Mouse (Mus musculus): Measurements from ENCODE around the gene Tmcc2. TPM values are rescaled to one million over a fixed set of nuclear protein-coding genes. Genes with fewer than 3 reads are reported as not detected.

Gene Tmcc2
- polyA plus RNA-seq, 1 experiment from 2014 or later, result 10.5 TPM

GRCm38 (mm10) chr1:132420206-132420605 is 29.1 kb upstream of the Tmcc2 start:
- Histone ChIP-seq H3K4me1 (peaks cover 29% of the 10 kb centered on the region), H3K9me3 (no peaks in the 10 kb centered on the region), H3K4me3 (no peak overlapping the region), H3K4me2 (peak overlapping the region; percentile 73; the same call in 1 of the 2 replicates), H3K9ac (no peak overlapping the region), H3K36me3 (peaks cover 8% of the 10 kb centered on the region), H3K27me3 (no peaks in the 10 kb centered on the region), H3K27ac (no peak overlapping the region)
- WGBS, result 69% methylated on average over 2 of the region's 2 CpGs
- ATAC-seq (ENCODE audit: insufficient number of reproducible peaks, insufficient read depth, low FRiP score, low TSS enrichment, low read depth), result no peak

- Histone ChIP-seq H3K9ac (peak within 1 kb of the TSS; percentile 92), H3K36me3 (0 out of 2 replicates have a peak, but pooled peaks cover 2% of the 10 kb centered on the region), H3K27ac (peak within 1 kb of the TSS; percentile 95), H3K4me2 (peak within 1 kb of the TSS; percentile 73), H3K4me3 (peak within 1 kb of the TSS; percentile 81), H3K9me3 (no peaks in the 10 kb centered on the region), H3K27me3 (no peaks in the 10 kb centered on the region), H3K4me1 (peaks cover 27% of the 10 kb centered on the region)
- under 1% methylated on average over 85 of the region's 85 CpGs for WGBS
- ATAC-seq (ENCODE audit: insufficient number of reproducible peaks, insufficient read depth, low FRiP score, low TSS enrichment, low read depth), result peak; percentile 96
Measured at GRCm38 (mm10) chr1:132417319-132418251, 26.5 kb upstream of the Tmcc2 start, which contains the start of gene Dstyk. Dstyk (plus strand) TSS chr1:132417555.

- Histone ChIP-seq H3K4me1 (peaks cover 27% of the 10 kb centered on the region), H3K4me3 (peak overlapping the region; percentile 81), H3K27me3 (no peaks in the 10 kb centered on the region), H3K27ac (peak overlapping the region; percentile 95), H3K36me3 (no peaks in the 10 kb centered on the region), H3K9ac (peak overlapping the region; percentile 92), H3K4me2 (peak overlapping the region; percentile 73), H3K9me3 (no peaks in the 10 kb centered on the region)
- ATAC-seq (ENCODE audit: insufficient number of reproducible peaks, insufficient read depth, low FRiP score, low TSS enrichment, low read depth), result no peak
- 15% methylated on average over 6 of the region's 6 CpGs for WGBS
Measured at GRCm38 (mm10) chr1:132416943-132417290, 25.8 kb upstream of the Tmcc2 start.

- H3K36me3 ChIP-seq, result no peaks in the 10 kb centered on the region
- no peak for ATAC-seq (ENCODE audit: insufficient number of reproducible peaks, insufficient read depth, low FRiP score, low TSS enrichment, low read depth)
- no peak overlapping the region for H3K27ac ChIP-seq
- WGBS, result 58% methylated on average over 8 of the region's 8 CpGs
- H3K9me3 ChIP-seq, result no peaks in the 10 kb centered on the region
- H3K27me3 ChIP-seq, result no peaks in the 10 kb centered on the region
- no peak overlapping the region for H3K9ac ChIP-seq
- peak overlapping the region; percentile 73 for H3K4me2 ChIP-seq
- peak overlapping the region; percentile 81 for H3K4me3 ChIP-seq
- peaks cover 27% of the 10 kb centered on the region for H3K4me1 ChIP-seq
Measured at GRCm38 (mm10) chr1:132416244-132416942, 25.3 kb upstream of the Tmcc2 start.

- H3K27me3 ChIP-seq, result no peaks in the 10 kb centered on the region
- 0 out of 2 replicates have a peak, but pooled peaks cover 3% of the 10 kb centered on the region for H3K9me3 ChIP-seq
- H3K27ac ChIP-seq, result no peak overlapping the region
- no peak overlapping the region for H3K9ac ChIP-seq
- WGBS, result 86% methylated on average over 3 of the region's 3 CpGs
- no peak overlapping the region for H3K4me2 ChIP-seq
- H3K4me1 ChIP-seq, result no peaks in the 10 kb centered on the region
- H3K36me3 ChIP-seq, result no peaks in the 10 kb centered on the region
- no peak overlapping the region for H3K4me3 ChIP-seq
- ATAC-seq (ENCODE audit: insufficient number of reproducible peaks, insufficient read depth, low FRiP score, low TSS enrichment, low read depth), result no peak
Measured at GRCm38 (mm10) chr1:132410657-132411056, 19.6 kb upstream of the Tmcc2 start.

GRCm38 (mm10) chr1:132401843-132402242 is 10.8 kb upstream of the Tmcc2 start:
- ATAC-seq (ENCODE audit: insufficient number of reproducible peaks, insufficient read depth, low FRiP score, low TSS enrichment, low read depth), result no peak
- Histone ChIP-seq H3K9ac (no peak overlapping the region), H3K4me2 (no peak overlapping the region), H3K4me1 (no peaks in the 10 kb centered on the region), H3K27ac (no peak overlapping the region), H3K27me3 (no peaks in the 10 kb centered on the region), H3K9me3 (no peaks in the 10 kb centered on the region), H3K4me3 (no peak overlapping the region), H3K36me3 (no peaks in the 10 kb centered on the region)
- WGBS, result 88% methylated on average over 1 of the region's 1 CpGs

GRCm38 (mm10) chr1:132400538-132400937 is 9.5 kb upstream of the Tmcc2 start:
- no peak overlapping the region for H3K4me2 ChIP-seq
- H3K9me3 ChIP-seq, result no peaks in the 10 kb centered on the region
- 57% methylated on average over 1 of the region's 1 CpGs for WGBS
- no peak overlapping the region for H3K9ac ChIP-seq
- H3K36me3 ChIP-seq, result no peaks in the 10 kb centered on the region
- no peak overlapping the region for H3K4me3 ChIP-seq
- H3K27me3 ChIP-seq, result no peaks in the 10 kb centered on the region
- no peak overlapping the region for H3K27ac ChIP-seq
- no peaks in the 10 kb centered on the region for H3K4me1 ChIP-seq
- no peak for ATAC-seq (ENCODE audit: insufficient number of reproducible peaks, insufficient read depth, low FRiP score, low TSS enrichment, low read depth)

GRCm38 (mm10) chr1:132396705-132397104 is 5.6 kb upstream of the Tmcc2 start:
- H3K4me1 ChIP-seq, result peaks cover 4% of the 10 kb centered on the region
- no peaks in the 10 kb centered on the region for H3K36me3 ChIP-seq
- H3K9me3 ChIP-seq, result no peaks in the 10 kb centered on the region
- H3K9ac ChIP-seq, result no peak overlapping the region
- H3K4me3 ChIP-seq, result no peak overlapping the region
- no peak overlapping the region for H3K4me2 ChIP-seq
- H3K27me3 ChIP-seq, result no peaks in the 10 kb centered on the region
- H3K27ac ChIP-seq, result no peak overlapping the region
- ATAC-seq (ENCODE audit: insufficient number of reproducible peaks, insufficient read depth, low FRiP score, low TSS enrichment, low read depth), result no peak
- WGBS, result 65% methylated on average over 2 of the region's 2 CpGs

GRCm38 (mm10) chr1:132392872-132393271 is 1.8 kb upstream of the Tmcc2 start:
- H3K4me2 ChIP-seq, result no peak overlapping the region

GRCm38 (mm10) chr1:132391580-132392022 is 520 bp upstream of the Tmcc2 start:
- ATAC-seq (ENCODE audit: insufficient number of reproducible peaks, insufficient read depth, low FRiP score, low TSS enrichment, low read depth), result peak; percentile 84
- peak overlapping the region; percentile 94 for H3K9ac ChIP-seq
- peak overlapping the region; percentile 80 for H3K4me3 ChIP-seq
- no peaks in the 10 kb centered on the region for H3K27me3 ChIP-seq
- H3K36me3 ChIP-seq, result no peaks in the 10 kb centered on the region
- H3K4me1 ChIP-seq, result peaks cover 42% of the 10 kb centered on the region
- peak overlapping the region; percentile 89 for H3K4me2 ChIP-seq
- H3K9me3 ChIP-seq, result no peaks in the 10 kb centered on the region
- under 1% methylated on average over 31 of the region's 54 CpGs for WGBS
- H3K27ac ChIP-seq, result peak overlapping the region; percentile 88

More at GRCm38 (mm10) chr1:132392872-132393271, 1.8 kb upstream of the Tmcc2 start:
- H3K27me3 ChIP-seq, result no peaks in the 10 kb centered on the region
- H3K4me1 ChIP-seq, result peaks cover 34% of the 10 kb centered on the region
- H3K9ac ChIP-seq, result no peak overlapping the region
- no peak overlapping the region for H3K4me3 ChIP-seq
- no peaks in the 10 kb centered on the region for H3K9me3 ChIP-seq
- H3K27ac ChIP-seq, result 0 out of 2 replicates have a peak overlapping the region, but pooled peaks have one; percentile 88
- WGBS, result 54% methylated on average over 5 of the region's 5 CpGs
- no peaks in the 10 kb centered on the region for H3K36me3 ChIP-seq
- no peak for ATAC-seq (ENCODE audit: insufficient number of reproducible peaks, insufficient read depth, low FRiP score, low TSS enrichment, low read depth)

- Histone ChIP-seq H3K27me3 (no peaks in the 10 kb centered on the region), H3K9me3 (no peaks in the 10 kb centered on the region), H3K4me3 (peak overlapping the region; percentile 80), H3K4me2 (peak overlapping the region; percentile 89), H3K27ac (peak overlapping the region; percentile 55; the same call in 1 of the 2 replicates), H3K9ac (peak overlapping the region; percentile 94), H3K36me3 (no peaks in the 10 kb centered on the region), H3K4me1 (peaks cover 58% of the 10 kb centered on the region)
- 8% methylated on average over 15 of the region's 15 CpGs for WGBS
- ATAC-seq (ENCODE audit: insufficient number of reproducible peaks, insufficient read depth, low FRiP score, low TSS enrichment, low read depth), result no peak
Measured at GRCm38 (mm10) chr1:132389886-132390585, 1.0 kb downstream of the Tmcc2 start.

Measured in embryonic facial prominence, embryonic 13.5 days (tissue).